Mouse (Mus musculus) Patski (cell line): ENCODE measurements around the gene Lima1. TPM values are rescaled to one million over a fixed set of nuclear protein-coding genes. Genes with fewer than 3 reads are reported as not detected.
"Not testable (repeated sequence)": the region's sequence is repeated elsewhere in the genome, so short reads cannot be mapped to it uniquely, and the experiment has no call there.

Source experiments
- ATAC-seq: fragments of 100-300 bp; one replicate; pipeline ENCODE4 v1.8.0; 2021
- CTCF ChIA-PET: fragments of 350-600 bp; sonication (Branson Sonifier 250); formaldehyde crosslinking; loops from one replicate; lab custom pipeline; 2022; ENCODE audit warnings: inconsistent platforms; lab: Charles Lee
- POLR2A ChIA-PET: fragments of 350-600 bp; sonication (Branson Sonifier 250); formaldehyde crosslinking; loops from one replicate; lab custom pipeline; 2022; ENCODE audit warnings: antibody characterized with exemption, inconsistent platforms; lab: Charles Lee
- DNase-seq: peaks from one replicate; pipeline ENCODE4 v3.0.0-alpha.2; 2011; ENCODE audit warnings: low read depth, low spot score
- H3K27me3 ChIP-seq: fragments of 371-371 bp; one replicate; pipeline ENCODE4 v1.5.1; 2021
- CTCF ChIP-seq: fragments of 100-300 bp; IDR thresholded peaks from one replicate; pipeline ENCODE4 v1.5.1; 2021
- in situ Hi-C: fragments of 300-500 bp; cut with MboI; formaldehyde crosslinking; loops from 3 replicates; pipeline ENCODE4 v1.11.1; 2018; ENCODE audit warnings: low pct_unique_long_range_greater_than_20kb, mixed read lengths
- polyA plus RNA-seq: library from polyadenylated mRNA; unstranded; gene quantifications from one replicate; pipeline ENCODE4 v1.2.3, GENCODE M21; 2021

Lima1 gene
- 140 TPM for polyA plus RNA-seq

DNA sequence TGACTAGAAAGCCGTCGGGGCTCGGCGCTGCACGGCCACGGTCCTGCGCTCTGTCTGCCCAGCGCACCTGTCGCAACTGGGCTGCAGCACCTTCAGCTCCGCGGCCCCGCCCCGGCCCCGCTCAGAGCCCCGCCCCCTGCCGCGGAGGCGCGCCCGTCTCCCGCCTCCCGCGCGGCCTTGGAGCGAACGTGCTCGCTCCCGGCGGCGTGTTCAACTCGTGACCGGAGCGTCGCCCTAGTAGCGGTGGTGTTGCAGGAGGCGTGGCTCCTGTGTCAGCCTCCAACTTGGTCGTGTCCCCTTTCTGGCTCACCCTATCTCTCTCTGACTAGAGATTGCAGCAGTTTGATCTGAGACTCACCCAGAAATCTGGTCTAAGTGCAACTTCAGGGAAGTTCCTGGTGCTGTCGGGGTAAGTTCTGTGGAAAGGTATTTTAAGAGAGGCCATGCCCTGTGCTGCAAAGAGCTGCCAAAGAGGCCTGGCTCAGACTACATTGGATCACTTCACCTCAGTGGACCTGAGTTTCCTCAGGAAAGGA lies at the start of gene Lima1:
TSS of gene Lima1 (minus strand) at position 123 of the 536 bp plus-strand sequence.
- ChIA-PET CTCF (interaction anchor here (1.1 to 1.3 kb wide), 3 partner anchors 12 to 23 kb away, joined by 3 to 4 read pairs (median 3); no protein-coding TSS in a partner anchor), POLR2A (interaction anchor here (1.3 to 1.8 kb wide), 2 partner anchors 27 to 29 kb away, joined by 3 to 5 read pairs; no protein-coding TSS in a partner anchor)
- peak; percentile 87 for ATAC-seq

DNA sequence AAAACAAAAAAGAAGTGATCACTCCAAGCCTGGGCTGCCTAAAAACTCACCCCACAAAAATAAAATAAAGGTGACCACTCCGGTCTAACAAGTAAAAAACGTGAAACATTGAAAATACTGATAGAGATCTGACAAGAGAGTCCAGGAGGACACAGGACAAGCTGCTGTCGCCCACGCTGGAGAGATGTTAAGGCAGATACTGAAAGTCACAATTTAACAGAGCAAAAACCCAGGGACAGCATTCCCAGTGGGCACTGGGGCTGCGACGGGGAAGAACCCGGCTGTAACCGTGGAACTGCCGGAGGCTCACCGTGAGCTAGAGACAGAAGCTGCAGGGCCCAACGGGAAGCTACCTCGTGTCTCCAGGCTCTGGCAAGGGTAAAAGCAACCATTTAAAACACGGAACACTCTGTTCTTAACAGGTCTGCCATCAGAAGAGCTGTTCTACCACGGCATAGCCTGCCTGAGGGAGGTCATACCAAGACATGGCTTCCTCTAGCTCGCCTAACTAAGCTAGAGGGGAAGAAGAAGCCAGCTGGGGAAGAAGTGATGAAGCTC lies 44.4 kb upstream of the Lima1 start:
- ATAC-seq: no peak

More for the DNA sequence above, at the start of gene Lima1:
- no peak for TF ChIP-seq CTCF
- DNase-seq: peak; percentile 51
- H3K27me3 ChIP-seq: no peaks in the 10 kb centered on the region
- in situ Hi-C loops: no loop called here

DNA sequence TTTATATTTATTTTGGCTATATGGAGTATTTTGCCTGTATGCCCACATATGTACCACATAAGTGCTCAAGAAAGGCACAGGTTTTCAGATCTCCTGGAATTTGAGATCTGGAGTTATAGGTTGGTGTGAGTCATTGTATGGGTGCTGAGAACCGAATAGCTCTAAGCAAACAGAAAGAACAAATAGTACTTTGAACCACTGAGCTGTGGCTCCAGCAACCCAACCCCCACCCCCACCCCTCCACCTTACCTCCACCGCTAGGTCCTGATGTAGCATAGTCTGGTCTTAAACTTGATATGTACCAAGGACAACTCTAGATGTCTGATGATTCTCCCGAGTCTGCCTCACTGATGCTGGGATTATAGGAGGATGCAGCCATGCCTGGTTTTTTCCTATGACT lies 42.0 kb upstream of the Lima1 start:
- H3K27me3 ChIP-seq: no peaks in the 10 kb centered on the region
- CTCF ChIA-PET: no interaction called here
- in situ Hi-C loops: loop anchor here (10.0 to 25.0 kb wide), 2 partner anchors 232 to 430 kb away; no protein-coding TSS in a partner anchor

More for the DNA sequence above, 44.4 kb upstream of the Lima1 start:
- ChIA-PET POLR2A (no interaction called here), CTCF (interaction anchor here (1.9 kb wide), 1 partner anchor 10 kb away, joined by 8 read pairs; no protein-coding TSS in a partner anchor)
- no peak for TF ChIP-seq CTCF
- H3K27me3 ChIP-seq: no peaks in the 10 kb centered on the region
- no peak for DNase-seq
- in situ Hi-C loops: loop anchor here (10.0 to 25.0 kb wide), 2 partner anchors 235 to 432 kb away; no protein-coding TSS in a partner anchor

DNA sequence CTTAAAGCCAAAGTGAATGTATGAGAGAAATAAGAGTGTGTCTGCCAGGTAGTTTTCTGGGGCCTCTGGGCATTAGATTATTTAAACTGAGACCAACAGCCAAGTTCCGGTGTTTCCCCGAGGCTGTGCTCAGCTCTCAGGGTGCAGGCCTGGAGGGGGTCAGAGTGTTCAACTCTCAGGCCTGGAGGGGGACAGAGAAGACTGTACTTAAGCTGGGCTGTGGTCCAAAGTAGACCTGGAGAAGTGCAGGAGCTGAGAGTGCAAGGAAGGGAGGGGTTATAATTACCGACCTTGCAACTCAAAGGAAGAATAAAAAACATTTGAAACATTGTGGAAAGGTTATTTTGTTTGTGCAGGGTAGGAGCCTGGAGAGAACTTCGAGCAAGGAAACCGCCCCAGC lies 39.4 kb upstream of the Lima1 start:
- CTCF ChIA-PET: no interaction called here

More for the DNA sequence above, 42.0 kb upstream of the Lima1 start:
- no peak for TF ChIP-seq CTCF
- DNase-seq (no peak), ATAC-seq (no peak)
- POLR2A ChIA-PET: no interaction called here

DNA sequence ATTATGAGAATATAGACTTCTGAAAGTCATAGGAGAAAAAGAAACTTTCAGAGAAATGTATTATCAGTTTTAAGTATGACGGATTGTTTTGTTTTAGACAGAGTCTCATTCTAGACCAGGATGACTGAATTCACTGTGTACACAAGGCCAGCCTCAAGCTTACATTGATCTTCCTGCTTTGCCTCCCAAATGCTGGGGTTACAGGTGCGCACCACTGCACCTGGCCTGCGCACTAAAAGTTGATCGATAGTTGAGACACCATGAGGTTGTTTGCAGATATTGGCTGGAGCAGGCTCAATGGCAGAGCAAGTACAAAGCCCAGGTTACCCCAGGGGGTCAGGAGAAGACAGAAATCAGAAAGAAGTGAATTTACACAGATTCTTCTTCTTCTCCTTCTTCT lies 36.5 kb upstream of the Lima1 start:
- CTCF ChIA-PET: no interaction called here
- in situ Hi-C loops: loop anchor here (10.0 to 25.0 kb wide), 2 partner anchors 227 to 424 kb away; no protein-coding TSS in a partner anchor
- DNase-seq (no peak), ATAC-seq (no peak)
- POLR2A ChIA-PET: no interaction called here
- no peak for TF ChIP-seq CTCF
- H3K27me3 ChIP-seq: no peaks in the 10 kb centered on the region

More for the DNA sequence above, 39.4 kb upstream of the Lima1 start:
- in situ Hi-C loops: loop anchor here (10.0 to 25.0 kb wide), 2 partner anchors 230 to 427 kb away; no protein-coding TSS in a partner anchor
- no peak for DNase-seq
- POLR2A ChIA-PET: interaction anchor here (0.6 kb wide), 1 partner anchor 16 kb away, joined by 5 read pairs; no protein-coding TSS in a partner anchor
- ATAC-seq: no peak
- no peaks in the 10 kb centered on the region for H3K27me3 ChIP-seq
- no peak for TF ChIP-seq CTCF

DNA sequence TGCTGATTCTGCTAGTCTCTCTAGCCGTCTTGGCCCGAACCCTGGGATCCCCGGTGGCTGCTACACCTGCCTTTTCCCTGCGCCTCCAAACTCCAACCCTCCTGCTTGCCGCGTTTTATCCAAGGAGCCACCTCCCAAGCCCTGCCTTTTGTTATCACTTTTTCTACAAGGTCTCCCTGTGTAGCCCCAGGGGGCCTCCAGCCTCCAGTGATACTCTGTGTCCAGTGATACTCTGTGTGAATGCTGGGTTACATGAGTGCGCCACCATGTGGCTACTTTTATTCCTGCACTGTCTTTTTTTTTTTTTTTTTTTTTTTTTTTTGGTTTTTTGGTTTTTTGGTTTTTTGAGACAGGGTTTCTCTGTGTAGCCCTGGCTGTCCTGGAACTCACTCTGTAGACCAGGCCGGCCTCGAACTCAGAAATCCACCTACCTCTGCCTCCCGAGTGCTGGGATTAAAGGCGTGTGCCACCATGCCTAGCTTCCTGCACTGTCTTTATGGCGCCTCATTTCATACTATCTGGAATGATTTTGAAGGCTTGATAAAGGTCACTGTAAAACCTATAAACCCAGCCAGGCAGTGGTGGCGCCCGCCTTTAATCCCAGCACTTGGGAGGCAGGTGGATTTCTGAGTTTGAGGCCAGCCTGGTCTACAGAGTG lies 34.2 kb upstream of the Lima1 start:
- DNase-seq, H3K27me3 ChIP-seq, POLR2A ChIA-PET, ATAC-seq: not testable (repeated sequence)
- in situ Hi-C loops: loop anchor here (10.0 to 25.0 kb wide), 2 partner anchors 315 to 422 kb away; partner anchors contain the start of gene Aqp5
- peak; percentile 67 for TF ChIP-seq CTCF
- CTCF ChIA-PET: interaction anchor here (1.2 to 3.6 kb wide), 4 partner anchors 10 to 139 kb away, joined by 4 to 16 read pairs (median 6); no protein-coding TSS in a partner anchor

DNA sequence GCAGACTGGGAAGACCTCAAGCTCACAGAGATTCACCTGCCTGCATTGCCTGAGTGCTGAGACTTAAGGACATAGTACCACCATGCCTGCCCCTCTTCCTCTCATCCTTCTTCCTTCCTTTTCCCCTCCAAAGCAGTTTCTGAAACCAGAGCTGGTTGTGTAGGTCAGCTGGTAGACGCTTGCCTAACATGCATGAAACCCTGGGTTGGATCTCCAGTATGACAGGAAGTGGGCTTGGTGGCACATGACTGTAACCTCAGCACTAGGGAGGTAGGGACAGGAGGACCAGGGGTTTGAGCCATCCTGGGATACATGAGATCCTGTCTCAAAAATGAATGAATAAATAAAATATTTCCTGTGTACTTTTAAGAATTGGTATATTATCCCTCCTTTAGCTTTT lies 32.3 kb upstream of the Lima1 start:
- ATAC-seq (no peak), DNase-seq (no peak)
- POLR2A ChIA-PET: no interaction called here
- in situ Hi-C loops: loop anchor here (10.0 to 25.0 kb wide), 2 partner anchors 313 to 420 kb away; partner anchors contain the start of gene Aqp5
- TF ChIP-seq CTCF: no peak
- H3K27me3 ChIP-seq: no peaks in the 10 kb centered on the region
- CTCF ChIA-PET: interaction anchor here (3.6 kb wide), 1 partner anchor 68 kb away, joined by 16 read pairs; no protein-coding TSS in a partner anchor

DNA sequence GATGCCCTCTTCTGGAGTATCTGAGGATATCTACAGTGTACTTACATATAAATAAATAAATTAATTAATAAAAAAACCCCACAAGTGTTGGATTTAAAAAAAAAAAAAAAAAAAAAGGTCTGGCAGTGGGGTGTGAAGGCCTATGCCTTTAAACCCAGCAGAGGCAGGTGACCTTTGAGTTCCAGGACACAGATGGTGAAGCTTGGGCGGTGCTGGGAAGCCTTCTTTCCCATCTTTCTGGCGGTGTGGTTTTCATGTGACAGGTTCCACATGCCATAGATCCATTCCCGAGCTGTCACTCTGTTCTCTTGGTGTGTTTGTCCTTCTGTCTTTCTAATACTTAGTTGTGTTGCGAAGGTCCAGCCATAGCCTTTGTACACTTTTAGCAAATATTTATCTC lies 31.8 kb upstream of the Lima1 start:
- no peaks in the 10 kb centered on the region for H3K27me3 ChIP-seq
- ATAC-seq (no peak), DNase-seq (no peak)
- no peak for TF ChIP-seq CTCF
- in situ Hi-C loops: loop anchor here (10.0 to 25.0 kb wide), 2 partner anchors 312 to 420 kb away; partner anchors contain the start of gene Aqp5
- CTCF ChIA-PET: interaction anchor here (1.0 to 3.6 kb wide), 2 partner anchors 68 to 181 kb away, joined by 3 to 16 read pairs; partner anchors contain the start of gene Cox14
- POLR2A ChIA-PET: no interaction called here

DNA sequence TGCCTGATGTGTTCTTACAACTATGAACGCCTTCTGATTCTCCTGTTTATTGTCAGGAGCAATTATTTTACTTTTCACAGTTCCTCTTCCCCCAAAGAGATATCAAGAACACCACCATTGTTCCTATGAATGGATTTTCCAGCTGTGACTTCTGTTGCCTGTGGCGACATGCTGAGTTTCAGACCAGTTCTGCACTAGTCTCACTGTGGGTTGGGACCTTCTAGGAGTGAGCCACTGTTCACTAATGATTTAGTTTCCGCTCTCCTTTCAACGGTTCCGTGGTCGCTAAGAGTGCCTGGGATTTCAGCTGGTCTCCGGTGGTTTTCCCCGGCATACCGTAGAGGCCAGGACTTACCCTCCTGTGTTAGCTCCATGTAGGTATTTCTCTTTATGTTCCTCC lies 29.6 kb upstream of the Lima1 start:
- ChIA-PET POLR2A (no interaction called here), CTCF (interaction anchor here (0.9 to 3.4 kb wide), 13 partner anchors 8 to 199 kb away, joined by 3 to 33 read pairs (median 4); partner anchors contain the start of gene Gm17349)
- no peak for ATAC-seq
- DNase-seq: no peak
- in situ Hi-C loops: loop anchor here (10.0 to 25.0 kb wide), 2 partner anchors 310 to 418 kb away; partner anchors contain the start of gene Aqp5
- no peak for TF ChIP-seq CTCF
- H3K27me3 ChIP-seq: no peaks in the 10 kb centered on the region

DNA sequence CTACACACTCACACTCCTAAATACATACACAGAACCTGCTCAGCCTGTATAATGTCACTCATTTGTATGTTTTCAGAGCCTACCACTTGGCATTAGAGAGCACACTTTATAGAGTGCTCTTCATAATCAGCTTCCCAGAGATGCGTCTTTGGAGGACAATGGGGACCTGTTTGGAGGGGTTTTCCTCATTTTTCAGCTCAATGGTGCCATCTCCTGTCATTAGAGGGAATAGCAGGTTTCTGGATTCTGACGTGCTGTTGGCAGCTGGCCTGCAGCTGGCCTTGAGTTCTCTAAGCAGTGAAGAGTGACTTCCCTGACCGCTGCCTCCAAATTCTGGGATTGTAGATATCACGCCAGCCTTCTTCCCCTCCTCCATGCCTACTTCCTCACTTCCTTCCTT lies 29.1 kb upstream of the Lima1 start:
- in situ Hi-C loops: loop anchor here (10.0 to 25.0 kb wide), 2 partner anchors 310 to 417 kb away; partner anchors contain the start of gene Aqp5
- DNase-seq (peak; percentile 56), ATAC-seq (peak; percentile 21)

More for the DNA sequence above, 29.1 kb upstream of the Lima1 start:
- ChIA-PET POLR2A (no interaction called here), CTCF (interaction anchor here (0.9 to 3.4 kb wide), 14 partner anchors 9 to 199 kb away, joined by 3 to 33 read pairs (median 4); partner anchors contain the start of gene Gm17349)
- no peaks in the 10 kb centered on the region for H3K27me3 ChIP-seq
- TF ChIP-seq CTCF: peak; percentile 90
